Mouse (Mus musculus) bone marrow macrophage, adult 2 months (primary cell): ENCODE measurements at regions not wholly inside any gene's neighbourhood (a gene's known extent, or its start where the extent isn't known, plus 50 kb on each side); places are given as distances from the start of the nearest gene placed in this dataset.

ENCODE experiments used
- CTCF ChIP-seq: IDR thresholded peaks from 2 replicates; pipeline ENCODE4 v1.5.1; 2012; ENCODE audit warnings: low read depth, mild to moderate bottlenecking, low read length, moderate library complexity
- POLR2A ChIP-seq: IDR thresholded peaks from 2 replicates; pipeline ENCODE4 v1.6.1; 2012; ENCODE audit warnings: mild to moderate bottlenecking, low read depth, low read length, borderline replicate concordance

DNA sequence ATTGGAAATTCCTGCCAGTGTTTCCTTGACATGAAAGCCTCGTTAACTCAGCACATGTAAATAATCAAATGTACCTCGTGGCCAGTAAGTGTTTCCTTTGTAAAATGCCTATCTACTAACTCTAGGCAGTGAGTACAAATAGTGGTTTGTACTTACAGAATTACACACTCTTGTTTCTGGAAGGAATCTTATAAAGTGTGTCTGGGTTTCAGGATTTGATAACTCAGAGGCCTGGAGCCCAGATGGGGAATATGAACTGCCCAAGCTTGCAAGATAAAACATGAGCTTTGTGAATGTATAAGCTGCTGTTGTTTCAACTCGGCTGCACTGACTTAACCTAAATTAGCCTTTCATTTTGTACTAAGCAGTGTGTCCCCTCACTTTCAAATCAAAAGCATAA is 293.1 kb upstream of the Cdh11 start:
- TF ChIP-seq POLR2A (no peak), CTCF (no peak)
